Mouse (Mus musculus) heart, postnatal 14 days (tissue): ENCODE measurements at regions not wholly inside any gene's neighbourhood (a gene's known extent, or its start where the extent isn't known, plus 50 kb on each side); places are given as distances from the start of the nearest gene placed in this dataset.

Source experiments
- DNase-seq, 2 experiments: peaks; one replicate each; pipeline ENCODE4 v3.0.0; 2021 to 2022
- intact Hi-C: fragments of 180-260 bp; cut with DNase I; formaldehyde crosslinking; loops from one replicate; pipeline ENCODE4 v1.15.1; 2025

DNA sequence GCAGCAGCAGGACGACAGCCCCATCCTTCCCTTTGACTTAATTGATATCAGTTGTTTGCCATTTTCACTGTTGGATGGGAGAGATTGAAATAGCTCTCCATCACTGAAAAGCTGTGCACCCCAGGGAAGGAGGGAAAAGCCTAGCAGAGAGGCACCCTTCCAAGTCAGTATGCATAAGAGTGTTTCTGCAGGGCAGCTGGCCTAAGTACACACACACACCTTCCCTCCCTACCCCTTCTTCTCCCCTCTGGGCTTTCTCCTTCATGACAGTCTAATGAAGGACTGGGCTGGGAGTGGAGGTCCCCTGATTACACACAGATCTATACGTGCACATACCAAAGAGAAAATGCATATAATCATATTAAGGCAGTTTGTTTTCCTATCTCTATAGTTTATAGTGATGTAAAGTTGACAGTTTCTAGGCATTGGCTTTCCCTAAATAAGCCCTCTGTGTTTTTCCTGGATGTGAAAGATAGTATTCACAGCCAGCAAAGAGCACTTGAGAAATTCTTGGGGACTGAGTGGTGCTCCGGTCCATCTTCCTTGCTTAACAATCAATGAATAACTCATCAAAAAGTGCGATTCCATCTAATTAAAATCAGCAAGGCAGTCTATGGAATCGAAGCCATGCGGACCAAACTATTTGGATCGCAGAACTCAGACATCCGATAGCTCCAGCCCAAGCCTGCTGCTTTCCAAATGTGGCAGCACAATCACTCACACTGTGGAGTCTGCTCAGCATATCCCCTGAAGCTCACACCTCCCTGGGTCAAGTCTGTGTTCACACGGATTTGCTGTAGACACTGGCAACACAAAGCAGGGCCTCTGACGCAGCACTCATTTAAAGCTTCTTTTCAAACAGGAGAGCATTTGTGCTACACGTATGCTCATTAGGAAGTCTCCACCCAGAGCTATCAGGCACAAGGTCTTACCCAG is 224.9 kb upstream of the Sfrp2 start:
- no peak for DNase-seq
- intact Hi-C loops = no loop called here

- DNase-seq = no peak
- intact Hi-C loops = no loop called here
Measured at GRCm38 (mm10) chr3:83552516-83553139, 213.5 kb upstream of the Sfrp2 start.

- intact Hi-C loops = no loop called here
- DNase-seq = no peak
Measured at GRCm38 (mm10) chr3:83553858-83554257, 212.3 kb upstream of the Sfrp2 start.

- intact Hi-C loops = no loop called here
- no peak for DNase-seq
Measured at GRCm38 (mm10) chr3:83556788-83557515, 209.2 kb upstream of the Sfrp2 start.

GRCm38 (mm10) chr3:83562026-83562425 is 204.1 kb upstream of the Sfrp2 start:
- DNase-seq = no peak
- intact Hi-C loops = no loop called here

- DNase-seq = no peak
- intact Hi-C loops = no loop called here
Measured at GRCm38 (mm10) chr3:83575526-83575925, 190.6 kb upstream of the Sfrp2 start.

DNA sequence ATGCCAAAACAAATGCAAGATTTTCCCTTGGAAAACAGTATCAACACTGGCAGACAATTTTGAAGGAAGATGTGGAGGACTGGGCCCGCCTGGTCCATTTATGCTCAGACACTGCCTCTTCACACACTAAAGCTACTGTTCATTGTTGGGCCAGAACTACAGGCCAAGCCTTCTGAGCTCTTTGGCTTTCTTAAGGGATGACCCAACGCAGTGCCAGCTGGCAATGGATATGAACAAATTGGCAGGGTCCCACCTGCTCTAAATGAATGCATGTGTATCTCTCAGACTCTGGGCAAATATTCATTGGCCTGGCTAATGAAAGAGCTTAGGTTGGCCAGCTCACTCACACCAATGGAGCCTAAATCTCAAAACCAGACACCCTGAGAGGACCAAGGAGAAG is 190.0 kb upstream of the Sfrp2 start:
- peak in 1 of 2 experiments; percentile 16 for DNase-seq
- intact Hi-C loops = no loop called here

DNA sequence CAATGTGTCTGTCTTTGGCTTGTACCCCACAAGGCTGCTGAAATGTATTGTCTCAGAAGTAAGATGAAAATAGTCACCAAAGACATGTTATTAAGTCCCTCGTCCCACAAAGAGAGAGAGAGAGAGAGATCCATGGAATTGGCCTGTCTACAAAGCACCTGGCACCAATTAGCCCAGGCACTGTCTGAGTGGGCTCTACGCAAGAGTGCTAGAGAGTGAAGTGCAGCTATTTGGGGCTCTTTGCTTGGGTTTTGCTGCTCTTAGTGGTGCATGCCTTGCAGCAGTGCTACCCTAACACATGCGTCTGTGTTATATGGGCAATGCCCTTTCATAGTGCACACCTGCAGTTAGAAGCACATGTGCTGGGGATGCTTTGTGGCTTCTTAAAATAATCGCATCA is 185.4 kb upstream of the Sfrp2 start:
- intact Hi-C loops = no loop called here
- DNase-seq = no peak

- no peak for DNase-seq
- intact Hi-C loops = no loop called here
Measured at GRCm38 (mm10) chr3:83582256-83582655, 183.9 kb upstream of the Sfrp2 start.

DNA sequence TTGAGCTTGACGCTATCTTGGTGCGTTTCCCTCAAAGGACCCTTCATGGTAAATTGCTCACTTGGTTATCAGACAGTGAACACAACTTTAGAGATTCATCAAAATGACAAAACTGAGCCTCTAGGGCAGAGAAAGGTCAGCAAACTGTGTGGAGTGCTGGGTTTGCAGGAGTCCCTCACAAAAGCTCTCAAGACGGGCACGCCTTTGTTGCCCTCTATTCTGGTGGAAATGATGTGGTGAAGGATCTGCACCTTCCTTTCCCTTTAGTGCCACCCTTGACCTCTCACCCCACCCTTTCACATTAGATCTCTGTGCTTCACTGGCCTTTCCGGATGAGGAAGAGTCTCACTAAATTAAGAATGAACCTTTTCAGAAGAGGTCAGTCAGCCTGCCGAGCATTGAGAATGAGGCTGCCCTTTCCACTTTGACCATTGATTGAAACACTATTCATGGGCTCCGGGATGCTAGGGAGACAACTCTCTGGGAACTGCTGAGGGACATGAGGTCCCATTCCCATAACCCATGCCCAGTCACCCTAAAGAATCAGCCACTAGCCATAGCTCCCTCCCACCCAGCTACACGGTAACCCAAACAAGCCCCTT is 182.9 kb upstream of the Sfrp2 start:
- no peak for DNase-seq
- intact Hi-C loops = no loop called here

- DNase-seq = no peak
- intact Hi-C loops = no loop called here
Measured at GRCm38 (mm10) chr3:83586086-83586485, 180.0 kb upstream of the Sfrp2 start.

- intact Hi-C loops = no loop called here
- DNase-seq = no peak
Measured at GRCm38 (mm10) chr3:83586551-83586950, 179.6 kb upstream of the Sfrp2 start.

- no peak for DNase-seq
- intact Hi-C loops = no loop called here
Measured at GRCm38 (mm10) chr3:83589127-83589526, 177.0 kb upstream of the Sfrp2 start.

DNA sequence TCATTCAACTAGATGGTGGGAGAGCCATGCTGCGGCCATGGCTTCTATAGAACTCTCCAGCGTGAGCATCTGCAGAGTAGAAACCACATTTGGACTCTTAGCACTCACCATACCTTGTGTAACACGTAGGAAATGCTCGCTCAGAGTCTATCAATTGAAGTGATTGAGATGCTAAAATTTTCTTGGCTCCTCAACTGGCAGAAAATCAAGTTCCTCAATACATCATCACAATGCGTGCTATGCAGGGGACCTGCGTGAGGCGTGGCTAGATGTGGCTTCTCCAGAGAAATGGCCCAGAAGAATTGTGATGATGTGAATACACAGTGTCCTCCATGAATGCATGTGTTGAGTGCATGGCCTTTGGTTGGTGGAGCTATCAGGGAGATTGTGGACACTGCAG is 174.9 kb upstream of the Sfrp2 start:
- intact Hi-C loops = no loop called here
- DNase-seq = no peak

- intact Hi-C loops = no loop called here
Measured at GRCm38 (mm10) chr3:83593321-83593720, 172.8 kb upstream of the Sfrp2 start.

DNA sequence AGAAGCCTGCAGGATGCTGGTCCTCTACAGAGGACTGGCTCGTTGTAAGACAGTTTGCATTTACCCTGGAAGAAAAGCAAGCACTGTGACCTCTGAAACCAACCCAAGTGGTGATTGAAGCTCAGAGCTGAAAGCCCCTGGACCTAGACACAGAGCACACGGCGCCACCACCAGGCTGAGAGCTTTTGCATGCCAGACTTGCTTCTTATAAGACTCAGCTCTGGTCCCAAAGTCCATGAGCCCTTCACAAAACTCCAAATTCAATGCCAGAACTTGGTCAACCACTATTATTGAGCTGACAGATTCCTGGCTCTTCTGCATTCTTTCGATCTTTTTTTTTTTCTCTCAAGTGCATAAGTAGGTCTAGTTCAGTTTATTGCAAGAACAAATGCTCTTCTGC is 164.6 kb upstream of the Sfrp2 start:
- no peak for DNase-seq
- intact Hi-C loops = loop anchor here (10.0 kb wide), 1 partner anchor 317 kb away; no protein-coding TSS in a partner anchor

More at GRCm38 (mm10) chr3:83593321-83593720, 172.8 kb upstream of the Sfrp2 start:
- no peak for DNase-seq

DNA sequence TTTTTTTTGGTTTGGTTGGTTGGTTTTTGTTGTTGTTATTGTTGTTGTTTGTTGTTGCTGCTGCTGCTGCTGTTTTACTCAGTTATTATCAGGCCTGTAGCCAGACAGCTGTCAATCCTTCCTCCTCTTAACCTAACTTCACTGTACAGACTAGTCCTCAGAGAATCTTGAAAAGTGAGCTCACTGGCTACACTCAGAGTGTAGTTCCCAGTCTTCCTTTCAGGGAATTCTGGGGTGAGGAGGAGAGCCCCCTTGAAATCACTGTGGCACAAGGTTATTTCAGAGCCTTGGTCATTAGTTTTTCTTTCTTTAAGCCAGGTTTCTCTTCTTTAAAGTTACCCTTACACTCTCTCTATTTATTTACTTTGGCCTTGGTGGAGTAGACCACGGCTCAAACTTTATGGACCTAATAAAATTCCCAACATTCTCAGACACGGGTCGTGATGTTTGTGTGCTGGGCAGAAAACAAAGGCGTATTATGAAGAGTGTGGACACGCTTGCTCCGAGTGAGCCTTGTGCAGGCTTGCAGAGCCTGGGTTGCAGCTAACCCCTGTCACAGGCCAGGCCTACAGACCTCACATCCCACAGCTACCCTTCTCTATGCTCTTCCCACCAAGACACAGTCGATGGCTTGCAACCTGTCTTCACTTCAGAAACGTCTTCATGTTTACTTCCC is 156.9 kb upstream of the Sfrp2 start:
- no peak for DNase-seq
- intact Hi-C loops = loop anchor here (10.0 kb wide), 1 partner anchor 324 kb away; no protein-coding TSS in a partner anchor

DNA sequence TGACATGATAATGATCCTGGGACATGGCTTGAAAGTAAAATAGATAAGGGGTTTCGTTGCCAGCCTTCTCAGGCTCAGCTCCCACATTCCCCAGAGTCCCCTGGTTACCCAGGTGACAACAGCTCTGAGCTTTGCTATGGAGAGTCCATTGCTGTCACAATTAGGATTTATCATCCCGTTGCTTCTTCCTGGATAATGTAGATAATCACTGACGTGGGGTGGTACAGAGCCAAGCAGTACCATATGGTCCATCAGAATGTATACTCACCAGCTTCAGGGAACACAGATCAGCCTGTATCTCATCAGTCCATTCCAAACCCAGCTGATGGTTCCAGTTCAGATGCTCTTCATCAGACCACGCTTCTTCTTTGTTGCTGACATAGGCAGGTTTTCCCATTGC is 145.7 kb upstream of the Sfrp2 start:
- no peak for DNase-seq

DNA sequence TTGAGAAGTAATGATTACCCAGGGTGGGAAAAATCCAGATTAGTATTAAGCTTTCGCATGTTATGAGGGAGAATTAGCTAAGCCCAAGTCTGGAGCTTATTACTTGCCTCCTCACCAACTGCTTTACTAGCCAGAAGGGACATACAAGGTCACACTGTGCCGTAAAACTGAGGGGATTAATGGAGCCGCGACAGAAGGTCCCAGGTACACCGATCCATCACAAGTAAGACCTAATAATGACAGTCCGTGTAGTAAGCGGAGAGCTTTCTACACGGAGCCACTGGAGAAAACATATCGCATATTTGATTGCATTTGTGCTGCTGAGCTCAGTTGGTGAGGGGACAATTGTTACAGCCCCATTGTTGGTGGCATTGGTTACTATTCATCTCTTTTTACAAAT is 133.1 kb upstream of the Sfrp2 start:
- intact Hi-C loops = no loop called here
- no peak for DNase-seq

More for the DNA sequence above, 145.7 kb upstream of the Sfrp2 start:
- intact Hi-C loops = no loop called here

GRCm38 (mm10) chr3:83640433-83640832 is 125.7 kb upstream of the Sfrp2 start:
- intact Hi-C loops = no loop called here
- no peak for DNase-seq
